Mouse (Mus musculus) layer of hippocampus, postnatal 14 days (tissue): ENCODE results near the gene Lrrc75a. TPM values are rescaled to one million over a fixed set of nuclear protein-coding genes. Genes with fewer than 3 reads are reported as not detected.

ENCODE experiments used
- DNase-seq, 2 experiments: peaks; one replicate each; pipeline ENCODE4 v3.0.0; 2021 to 2022; ENCODE audit warnings: low spot score in 2 of 2, mixed read lengths in 1 of 2
- total RNA-seq, 2 experiments: library from RNA; stranded (reverse); gene quantifications; 2 replicates each; pipeline ENCODE4 v1.2.3; 2021

The Lrrc75a gene
- total RNA-seq, 2 experiments from 2014 or later: 9.5 to 11.3 TPM

DNA sequence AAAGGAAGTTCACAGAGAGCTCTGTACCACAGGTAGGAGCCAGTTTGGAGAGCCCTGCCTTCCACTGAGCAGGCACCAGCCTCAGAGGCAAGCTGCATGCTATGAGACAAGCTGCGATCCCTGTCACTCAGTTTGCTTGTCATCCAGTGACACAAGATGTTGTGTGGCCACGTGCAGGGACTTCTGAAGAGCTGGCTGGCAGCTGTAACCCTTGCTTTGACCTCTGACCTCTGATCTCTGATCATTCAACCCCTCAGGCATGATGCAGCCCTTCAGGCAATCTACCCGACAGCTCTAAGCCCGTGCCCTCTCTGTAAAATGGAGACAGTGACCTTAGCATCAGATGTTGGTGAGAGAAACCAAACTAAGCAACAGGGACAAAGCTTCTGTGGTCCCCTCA lies 25.5 kb downstream of the Lrrc75a start:
- DNase-seq: no peak

DNA sequence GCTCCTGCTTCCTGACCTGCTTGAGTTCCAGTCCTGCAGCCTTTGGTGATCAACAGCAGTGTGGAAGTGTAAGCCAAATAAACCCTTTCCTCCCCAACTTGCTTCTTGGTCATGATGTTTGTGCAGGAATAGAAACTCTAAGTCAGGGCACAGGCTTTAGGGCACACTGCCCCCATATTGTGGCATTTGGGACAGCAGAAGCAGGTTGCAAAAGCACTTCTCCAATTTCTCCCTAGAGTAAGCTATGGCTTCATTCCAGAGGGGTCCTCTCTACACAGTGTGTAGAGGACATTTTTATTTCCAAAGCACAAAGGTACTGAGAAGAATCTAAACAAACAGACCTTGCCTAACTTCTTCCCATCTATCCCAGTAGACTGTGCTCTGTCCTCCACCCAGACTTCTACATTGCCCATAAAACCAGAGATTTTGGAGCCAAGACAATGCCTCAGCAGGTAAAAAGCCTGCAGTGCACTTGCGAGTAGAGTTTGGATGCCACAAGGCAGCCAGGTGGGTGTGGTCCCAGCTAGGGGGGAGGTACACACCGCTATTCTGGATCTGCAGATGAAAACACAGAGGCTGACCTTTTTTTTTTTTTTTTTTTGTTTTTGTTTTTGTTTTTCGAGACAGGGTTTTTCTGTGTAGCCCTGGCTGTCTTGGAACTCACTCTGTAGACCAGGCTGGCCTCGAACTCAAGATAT lies 26.6 kb downstream of the Lrrc75a start:
- no peak for DNase-seq

GRCm38 (mm10) chr11:62621079-62621478 lies 27.2 kb downstream of the Lrrc75a start:
- DNase-seq: no peak

DNA sequence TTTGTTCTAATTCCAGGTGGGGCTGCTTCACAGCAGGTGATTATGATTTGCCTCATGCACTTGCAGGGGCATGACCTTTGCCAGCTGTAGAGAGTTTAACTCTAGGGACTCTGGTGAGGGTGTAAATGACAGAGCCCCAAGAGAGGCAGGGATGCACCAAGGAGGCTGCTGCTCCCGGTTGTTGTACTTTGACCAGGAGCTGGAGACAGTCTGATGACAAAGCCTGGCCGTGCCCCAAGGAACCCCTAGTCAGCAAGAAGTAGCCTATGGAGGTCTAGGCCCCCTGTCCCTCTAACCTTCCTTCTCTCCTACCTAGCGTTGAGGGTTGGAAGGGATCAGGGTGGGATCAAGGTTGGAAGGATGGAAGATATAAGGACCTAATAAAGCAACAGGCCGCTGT lies 32.9 kb downstream of the Lrrc75a start:
- no peak for DNase-seq

DNA sequence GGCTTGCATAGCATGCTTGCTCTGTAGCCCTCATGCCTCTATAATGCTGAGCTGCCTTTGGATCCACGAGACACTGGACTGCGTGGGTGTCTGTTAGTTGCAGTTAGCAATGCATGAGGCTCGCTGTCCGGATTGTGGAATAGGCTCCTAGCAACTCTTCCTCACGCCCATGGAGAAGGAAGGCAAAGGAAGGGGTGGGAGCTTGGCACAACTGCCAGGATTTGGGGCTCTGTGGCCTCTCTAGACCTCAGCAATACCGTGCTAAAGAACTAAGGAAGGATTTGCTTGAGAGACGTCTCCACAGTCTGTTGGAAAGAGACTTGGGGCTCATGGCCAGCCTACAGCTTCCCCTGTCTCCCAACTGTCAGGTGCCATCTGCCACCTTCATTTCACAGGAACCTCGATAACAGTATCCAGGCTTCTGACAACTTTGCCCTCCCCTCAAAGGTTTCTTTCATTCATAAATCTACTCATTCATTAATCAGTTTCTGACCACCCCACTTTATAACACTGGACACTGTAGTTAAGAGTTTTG lies 33.4 kb downstream of the Lrrc75a start:
- no peak for DNase-seq

DNA sequence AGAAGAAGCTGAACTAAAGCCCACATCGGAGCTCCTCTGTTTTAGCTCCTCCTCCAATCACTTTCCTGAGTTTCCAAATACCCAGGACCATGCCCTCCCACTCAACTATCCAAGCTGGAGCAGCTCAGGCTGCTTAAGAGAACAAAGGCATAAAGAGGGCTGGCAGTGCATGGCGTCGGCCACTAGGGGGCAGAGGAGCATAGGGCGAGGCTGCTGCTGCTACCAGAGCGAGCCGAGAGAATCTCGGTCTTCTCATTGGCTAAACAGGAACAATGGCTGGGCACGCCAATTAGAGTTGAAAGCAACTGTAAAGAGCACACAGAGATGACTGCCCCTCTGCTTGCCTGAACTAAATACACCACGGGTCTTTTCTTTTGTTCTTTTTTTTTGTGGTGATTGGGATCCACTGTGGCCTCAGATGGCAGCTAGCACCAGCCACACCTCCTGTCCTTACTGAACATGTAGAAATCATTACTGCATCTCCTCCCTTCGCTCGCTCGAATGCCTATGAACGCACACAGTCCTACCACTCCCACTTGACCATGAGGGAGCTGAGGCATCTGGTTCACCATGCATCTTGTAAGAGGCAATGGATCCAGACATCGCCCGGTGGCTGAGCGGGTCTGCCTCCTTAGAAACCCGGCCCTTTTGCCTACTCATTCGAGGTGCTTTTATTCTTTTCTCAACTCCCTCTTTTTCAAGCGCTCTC lies 34.5 kb downstream of the Lrrc75a start:
- peak; percentile 95 to 97 for DNase-seq

DNA sequence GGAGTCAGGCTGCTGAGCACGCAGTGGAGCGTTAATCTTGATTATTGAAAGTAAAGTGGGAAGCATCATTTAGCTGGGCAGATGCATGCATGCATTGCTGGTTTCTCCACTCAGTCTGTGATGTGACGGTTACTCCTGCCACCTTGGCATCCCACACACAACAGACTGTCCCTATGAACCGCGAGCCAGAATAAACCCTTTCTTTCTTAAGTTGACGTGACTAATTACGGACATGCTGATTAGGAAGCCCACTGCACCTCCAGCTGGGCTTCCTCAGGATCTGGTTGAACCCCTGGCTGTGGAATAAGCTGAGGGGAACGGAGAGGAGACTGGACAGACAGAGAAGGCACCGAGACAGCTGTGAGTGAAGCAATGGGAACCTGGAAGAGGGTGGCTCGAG lies 35.7 kb downstream of the Lrrc75a start:
- no peak for DNase-seq

DNA sequence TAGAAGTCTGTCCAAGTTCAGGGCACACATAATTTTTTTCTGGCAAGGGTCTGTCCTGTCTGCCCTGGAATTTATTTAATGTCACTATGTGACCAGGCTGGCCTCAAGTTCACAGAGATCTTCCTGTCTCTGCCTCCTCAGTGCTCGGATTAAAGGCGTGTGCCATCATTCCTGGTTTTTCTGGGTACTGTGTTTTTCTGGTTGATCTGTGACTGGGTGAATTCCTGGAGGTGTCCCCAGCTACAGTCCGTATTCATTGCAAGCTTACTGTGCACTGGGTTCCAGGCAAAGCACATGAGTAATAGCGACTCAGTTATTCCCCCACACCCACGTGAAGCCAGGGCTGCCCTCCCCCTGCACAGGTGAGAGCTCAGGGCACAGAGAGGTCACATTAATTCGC lies 38.0 kb downstream of the Lrrc75a start:
- no peak for DNase-seq

- DNase-seq: no peak
These were observed 39.3 kb downstream of the Lrrc75a start for GRCm38 (mm10) chr11:62608826-62609675.

DNA sequence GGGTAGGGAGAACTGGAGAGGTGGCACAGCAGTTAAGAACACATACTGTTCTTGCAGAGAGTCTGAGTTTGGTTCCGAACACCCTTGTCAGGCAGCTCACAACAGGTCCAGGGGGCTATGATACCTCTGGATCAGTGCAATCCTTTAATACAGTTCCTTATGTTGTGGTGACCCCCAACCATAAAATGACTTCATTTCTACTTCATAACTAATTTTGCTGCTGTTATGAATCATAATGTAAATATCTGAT lies 40.4 kb downstream of the Lrrc75a start:
- DNase-seq: no peak

DNA sequence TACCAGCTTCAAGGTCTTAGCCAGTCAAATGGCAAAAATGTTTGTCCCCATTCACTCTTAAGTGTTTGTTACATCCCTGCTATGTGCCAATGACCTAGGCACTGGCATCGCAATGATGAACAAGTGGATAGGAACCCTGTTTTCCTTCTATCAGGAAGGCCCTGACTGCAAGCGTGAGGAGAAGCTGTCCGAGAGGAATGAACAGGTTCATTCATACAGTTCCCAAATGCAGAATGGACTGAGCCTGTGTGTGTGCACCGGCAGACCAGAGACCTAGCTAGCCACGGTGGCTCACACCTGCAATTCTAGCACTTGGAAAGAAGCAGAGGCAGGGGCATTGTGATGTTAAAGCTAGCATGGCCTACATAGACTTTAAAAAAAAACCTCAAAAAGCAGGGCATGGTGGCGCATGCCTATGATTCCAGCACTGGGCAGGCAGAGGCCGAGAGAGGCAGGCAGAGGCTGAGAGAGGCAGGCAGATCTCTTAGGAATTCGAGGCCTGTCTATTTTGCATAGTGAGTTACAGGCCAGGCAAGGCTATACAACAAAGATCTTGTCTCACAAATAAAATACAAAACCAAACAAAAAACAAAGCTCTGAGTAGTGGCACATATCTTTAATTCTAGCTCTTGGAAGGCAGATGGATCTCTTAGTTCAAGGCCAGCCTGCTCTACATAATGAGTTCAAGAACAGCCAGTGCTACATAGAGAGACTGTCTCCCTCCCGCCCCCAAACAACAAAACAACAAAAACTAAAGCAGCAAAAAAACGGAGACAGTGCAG lies 41.0 kb downstream of the Lrrc75a start:
- DNase-seq: no peak

- no peak for DNase-seq
These were observed 41.8 kb downstream of the Lrrc75a start for GRCm38 (mm10) chr11:62606299-62607169.

GRCm38 (mm10) chr11:62605619-62606298 lies 42.6 kb downstream of the Lrrc75a start:
- DNase-seq: no peak

- no peak for DNase-seq
These were observed 43.3 kb downstream of the Lrrc75a start for GRCm38 (mm10) chr11:62604886-62605618.

DNA sequence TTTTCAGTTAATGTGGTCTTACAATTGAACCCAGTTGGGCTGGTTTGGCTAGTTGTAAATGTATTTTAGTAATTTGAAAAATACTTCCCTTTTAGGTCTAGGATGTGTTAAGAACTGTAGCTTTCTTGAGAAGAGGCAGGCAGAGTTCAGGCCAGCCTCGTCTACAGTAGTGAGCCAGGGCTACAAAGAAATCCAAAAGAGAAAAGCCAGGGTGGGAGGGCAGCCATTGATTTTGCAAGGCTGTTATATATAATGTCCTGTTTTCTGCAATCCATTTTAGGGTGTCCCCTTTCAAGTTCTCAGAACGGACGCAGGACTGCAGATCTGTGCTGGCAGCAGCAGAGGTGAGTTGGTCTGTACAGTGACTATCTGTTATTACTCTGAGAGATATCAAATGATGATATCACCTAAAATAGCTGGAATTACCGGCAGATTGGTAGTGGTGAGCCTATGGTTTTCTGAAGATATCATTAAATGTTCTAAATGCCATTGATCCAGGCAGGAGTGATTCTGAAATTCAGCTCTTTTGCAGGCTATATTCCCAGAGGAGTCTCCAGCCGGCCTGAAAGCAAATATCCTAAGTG lies 44.1 kb downstream of the Lrrc75a start:
- no peak for DNase-seq

DNA sequence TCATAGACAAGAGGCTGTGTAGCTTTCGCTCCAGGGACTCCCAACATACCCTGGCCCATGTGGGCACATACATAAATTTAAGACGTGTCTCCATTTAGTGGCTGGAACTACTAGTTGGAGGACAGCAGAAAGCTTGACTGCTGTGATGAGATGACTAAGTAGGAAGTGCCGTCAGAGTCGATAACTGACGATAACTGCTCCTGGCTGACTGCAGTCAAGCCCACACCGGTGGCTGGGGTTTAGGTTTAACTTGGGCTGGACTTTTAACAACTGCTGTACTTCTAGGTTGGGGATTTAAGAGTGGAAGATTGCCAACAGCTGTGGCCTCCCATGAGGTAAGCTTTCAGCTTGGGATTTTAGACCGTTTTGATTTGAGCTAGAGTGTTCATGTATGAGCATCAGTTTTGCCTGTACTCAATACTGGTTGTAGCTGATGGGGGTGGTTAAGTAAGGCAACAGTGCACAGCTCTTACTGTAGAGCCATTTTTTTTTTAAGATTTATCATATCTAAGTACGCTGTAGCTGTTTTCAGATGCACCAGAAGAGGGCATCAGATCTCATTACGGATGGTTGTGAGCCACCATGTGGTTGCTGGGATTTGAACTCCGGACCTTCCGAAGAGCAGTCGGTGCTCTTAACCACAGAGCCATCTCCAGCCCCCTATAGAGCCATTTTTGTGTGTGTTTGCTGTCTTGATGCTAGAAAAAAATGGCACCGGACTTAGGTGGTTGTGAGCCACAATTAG lies 44.8 kb downstream of the Lrrc75a start:
- no peak for DNase-seq

DNA sequence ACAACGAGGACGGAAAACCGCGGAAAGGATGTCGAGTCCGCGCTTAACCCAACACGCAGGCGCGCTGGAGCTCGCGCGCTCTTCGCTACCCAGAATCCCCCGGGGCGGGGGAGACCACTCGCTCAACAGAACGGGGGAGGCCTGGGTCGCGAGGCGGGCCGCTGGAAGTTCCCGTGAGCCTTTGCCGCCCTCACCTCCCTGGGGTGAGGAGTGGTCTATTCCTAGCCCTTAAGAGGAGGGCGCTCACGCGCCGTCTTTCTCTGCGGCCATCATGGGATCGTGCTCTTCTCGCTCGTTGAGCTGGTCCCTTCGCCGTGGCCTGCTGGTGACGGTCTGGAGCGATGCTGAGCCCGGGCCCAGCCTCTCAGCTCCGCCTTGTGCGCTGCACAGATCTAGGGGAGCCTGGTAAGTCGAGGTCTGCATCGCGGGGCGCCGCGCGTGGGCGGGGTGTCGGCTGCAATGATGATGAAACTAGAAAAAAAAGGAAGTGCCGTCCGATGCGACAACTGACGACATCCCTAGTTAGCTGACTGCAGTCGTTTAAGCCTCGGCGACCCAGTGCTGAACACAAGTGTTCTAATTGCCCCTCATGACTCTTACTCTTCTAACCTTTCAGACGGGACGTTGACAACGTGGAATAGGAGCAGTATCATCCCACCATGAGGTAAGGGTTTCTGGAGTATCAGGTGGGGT lies 45.6 kb downstream of the Lrrc75a start:
- DNase-seq: peak; percentile 97 to 98
